ENCODE assay signal across 12 mouse cellular contexts in genomic region chr11:61068866-61069265, GRCm38 (mm10). TPM values are rescaled to one million over a fixed set of nuclear protein-coding genes. Genes with fewer than 3 reads are reported as not detected.
A peak's percentile ranks its signal among the peaks of the same experiment; 100 is the strongest.
DNase-seq lines count a peak whose midpoint lies in the region; ATAC-seq lines count a peak whose summit lies in the region.
"Had no signal": no experiment of that assay in that cellular context is flagged by ENCODE, and none has a peak within 500 bp of the region (broad histone marks: within the 10 kb centered on the region; RNA-seq: fewer than 3 reads in every experiment).

No protein-coding gene starts in this region.

- no peak for ATAC-seq in heart, embryonic 13.5 days (ENCODE audit: extremely low read depth, insufficient number of reproducible peaks, low FRiP score, low TSS enrichment)
- ATAC-seq in megakaryocyte progenitor cell, adult 5-6 weeks (replicated peaks; ENCODE audit: poor library complexity), result no peak

- no peaks in the 10 kb centered on the region for H3K9me3 ChIP-seq in heart, embryonic 13.5 days

- no peak for DNase-seq in heart, postnatal 4 days
- peak; percentile 42 to 51 for DNase-seq in adrenal gland, postnatal 36 days
- peak; percentile 37 to 41 for DNase-seq in frontal cortex, postnatal 10 days (ENCODE audit: low spot score in 2 of 2)
- DNase-seq in left cerebral cortex, postnatal 25 days (ENCODE audit: low spot score in 2 of 2), result peak; percentile 66 to 92
- DNase-seq in gastrocnemius, adult 8-10 months (ENCODE audit: low spot score in 2 of 2), result no peak
- DNase-seq in Muller cell, postnatal 12 days (ENCODE audit: inconsistent ontology term), result no peak
- DNase-seq: kidney, adult 2 months; thymus, postnatal 4 days had no signal

- no peak overlapping the region for H3K4me3 ChIP-seq in heart, embryonic 13.5 days
- H3K4me3 ChIP-seq: myocyte had no signal

- no peak overlapping the region for H3K9ac ChIP-seq in heart, embryonic 13.5 days

- H3K4me2 ChIP-seq in heart, embryonic 13.5 days, result no peak overlapping the region

- H3K27me3 ChIP-seq in heart, embryonic 13.5 days (replicated peaks), result no peaks in the 10 kb centered on the region

- H3K4me1 ChIP-seq in heart, embryonic 13.5 days, result peaks cover 44% of the 10 kb centered on the region

- intact Hi-C loops in left cerebral cortex, postnatal 25 days (cut with DNase I), result no loop called here

- no peaks in the 10 kb centered on the region for H3K36me3 ChIP-seq in heart, embryonic 13.5 days

- 57% methylated on average over 10 of the region's 10 CpGs for WGBS in heart, embryonic 13.5 days

- peak overlapping the region; percentile 73 for H3K27ac ChIP-seq in heart, embryonic 13.5 days (replicated peaks)
- H3K27ac ChIP-seq: macrophage had no signal

RNA-seq across cellular contexts. Expression of gene Kcnj12, which starts 46.5 kb away (rescaled TPM):
- 2.6 and 3.0 TPM in 2 replicates for polyA plus RNA-seq in heart, embryonic 13.5 days (2015; fragmentation: Nextera tagmentation; extraction: Ambion mirVana)
- total RNA-seq in heart, postnatal 4 days (2021), result 10 to 100 TPM; 18.3 to 21.0 TPM
- 1 to 10 TPM; 1.3 to 2.5 TPM for total RNA-seq in adrenal gland, postnatal 36 days (2021)
- total RNA-seq in left cerebral cortex, postnatal 25 days (2021), result 10 to 100 TPM; 17.4 to 19.6 TPM
- 10 to 100 TPM; 59.6 to 63.8 (median 62.0) TPM for total RNA-seq in gastrocnemius, adult 8-10 months (2022)
- not detected in 2 replicates for total RNA-seq in megakaryocyte progenitor cell, adult 5-6 weeks (2015)
- total RNA-seq in megakaryocyte progenitor cell, adult 5-6 weeks (2017), result not detected in 2 replicates
- polyA plus RNA-seq: macrophage had no signal

RNA-seq across cellular contexts. Expression of gene Tnfrsf13b, which starts 57.7 kb away (rescaled TPM):
- 1.6 and 2.4 TPM in 2 replicates for polyA plus RNA-seq in heart, embryonic 13.5 days (2015; fragmentation: Nextera tagmentation; extraction: Ambion mirVana)
- 1 to 10 TPM in 1 of 2 experiments, under 1 TPM in 1; 0.90 to 1.0 TPM for total RNA-seq in heart, postnatal 4 days (2021)
- 1 to 10 TPM in 1 of 2 experiments, under 1 TPM in 1; 0.40 to 1.1 TPM for total RNA-seq in adrenal gland, postnatal 36 days (2021)
- total RNA-seq in left cerebral cortex, postnatal 25 days (2021), result 1 to 10 TPM; 1.4 to 1.8 TPM
- total RNA-seq in gastrocnemius, adult 8-10 months (2022), result under 1 TPM in 3 of 4 experiments, not detected in 1; 0.19 to 0.29 (median 0.19) TPM
- total RNA-seq in megakaryocyte progenitor cell, adult 5-6 weeks (2015), result 39.9 and 42.4 TPM in 2 replicates
- 55.3 and 64.2 TPM in 2 replicates for total RNA-seq in megakaryocyte progenitor cell, adult 5-6 weeks (2017)

Comparison
In these comparisons a context has a peak if more than half of its experiments do, and no peak if none do; other contexts are left out.
1. DNase-seq: peak in adrenal gland, postnatal 36 days (2 of 2), frontal cortex, postnatal 10 days (2 of 2) and left cerebral cortex, postnatal 25 days (2 of 2); none in heart, postnatal 4 days (single experiment), gastrocnemius, adult 8-10 months (0 of 2) and Muller cell, postnatal 12 days (single experiment).
2. RNA of gene Kcnj12, which starts 46.5 kb away (total RNA-seq): 59.6 to 63.8 TPM in gastrocnemius, adult 8-10 months, 18.3 to 21.0 TPM in heart, postnatal 4 days and 17.4 to 19.6 TPM in left cerebral cortex, postnatal 25 days; 1.3 to 2.5 TPM in adrenal gland, postnatal 36 days and not detected in megakaryocyte progenitor cell, adult 5-6 weeks; every median in the first group is over 4 times any median in the second.
3. RNA of gene Tnfrsf13b, which starts 57.7 kb away (total RNA-seq): 39.9 to 64.2 TPM in megakaryocyte progenitor cell, adult 5-6 weeks; 1.4 to 1.8 TPM in left cerebral cortex, postnatal 25 days, 0.40 to 1.1 TPM in adrenal gland, postnatal 36 days, 0.90 to 1.0 TPM in heart, postnatal 4 days and 0.19 to 0.29 TPM in gastrocnemius, adult 8-10 months; every median in the first group is over 10 times any median in the second.